Mouse (Mus musculus) intestine, postnatal 0 days (tissue): Measurements from ENCODE around the gene Hdac4. TPM values are rescaled to one million over a fixed set of nuclear protein-coding genes. Genes with fewer than 3 reads are reported as not detected.

Source experiments
- ATAC-seq: fragments of 200-750 bp; cut with Nextera tagmentation; 2 replicates; pipeline ENCODE4 v1.8.0; 2017; ENCODE audit warnings: mild to moderate bottlenecking, moderate TSS enrichment, moderate library complexity
- H3K27ac ChIP-seq: fragments of 300-500 bp; sonication (generic); 2 replicates; pipeline ENCODE4 v1.5.1; 2014; ENCODE audit warnings: mild to moderate bottlenecking, low read depth, low read length, moderate library complexity
- H3K27me3 ChIP-seq: fragments of 300-500 bp; sonication (generic); replicated peaks from 2 replicates; pipeline ENCODE4 v1.6.1; 2014; ENCODE audit warnings: low read length, mixed read lengths; ENCODE audit not compliant: control insufficient read depth, insufficient read depth
- H3K36me3 ChIP-seq: fragments of 300-500 bp; sonication (generic); 2 replicates; pipeline ENCODE4 v1.6.1; 2014; ENCODE audit warnings: mild to moderate bottlenecking, moderate library complexity; ENCODE audit not compliant: control insufficient read depth, insufficient read depth
- H3K4me1 ChIP-seq: fragments of 300-500 bp; sonication (generic); replicated peaks from 2 replicates; pipeline ENCODE4 v1.6.1; 2014; ENCODE audit warnings: antibody characterized with exemption, low read length, mixed read lengths; ENCODE audit not compliant: control insufficient read depth, insufficient read depth
- H3K4me2 ChIP-seq: fragments of 300-500 bp; sonication (generic); replicated peaks from 2 replicates; pipeline ENCODE4 v1.6.1; 2014; ENCODE audit warnings: low read depth, mild to moderate bottlenecking, moderate library complexity
- H3K4me3 ChIP-seq: fragments of 300-500 bp; sonication (generic); 2 replicates; pipeline ENCODE4 v1.5.1; 2014; ENCODE audit warnings: low read depth, low read length
- H3K9ac ChIP-seq: fragments of 300-500 bp; sonication (generic); 2 replicates; pipeline ENCODE4 v1.6.1; 2014; ENCODE audit warnings: mild to moderate bottlenecking, low read depth, low read length
- H3K9me3 ChIP-seq: fragments of 300-500 bp; sonication (generic); 2 replicates; pipeline ENCODE4 v1.6.1; 2016; ENCODE audit warnings: mixed run types; ENCODE audit not compliant: control insufficient read depth
- CTCF ChIP-seq: sonication (generic); IDR thresholded peaks from 2 replicates; pipeline ENCODE4 v1.5.1; 2016; ENCODE audit warnings: low read depth, mild to moderate bottlenecking, control low read depth, antibody characterized with exemption, moderate library complexity
- WGBS: fragments of 180-500 bp; shearing (Covaris S2); extraction: QIAGEN DNeasy Blood & Tissue Kit; methylation state at CpG from one replicate; pipeline ENCODE4 v1.1.7; 2014; 5-methylcytosine and 5-hydroxymethylcytosine counted together
- polyA plus RNA-seq: library from polyadenylated mRNA; unstranded; fragments of >200 nt; fragmentation: Nextera tagmentation; extraction: Ambion mirVana; gene quantifications from 2 replicates; pipeline ENCODE4 v1.2.1, GENCODE M21; 2015

Hdac4 gene
- polyA plus RNA-seq, 1 experiment from 2014 or later: 6.7 TPM

DNA sequence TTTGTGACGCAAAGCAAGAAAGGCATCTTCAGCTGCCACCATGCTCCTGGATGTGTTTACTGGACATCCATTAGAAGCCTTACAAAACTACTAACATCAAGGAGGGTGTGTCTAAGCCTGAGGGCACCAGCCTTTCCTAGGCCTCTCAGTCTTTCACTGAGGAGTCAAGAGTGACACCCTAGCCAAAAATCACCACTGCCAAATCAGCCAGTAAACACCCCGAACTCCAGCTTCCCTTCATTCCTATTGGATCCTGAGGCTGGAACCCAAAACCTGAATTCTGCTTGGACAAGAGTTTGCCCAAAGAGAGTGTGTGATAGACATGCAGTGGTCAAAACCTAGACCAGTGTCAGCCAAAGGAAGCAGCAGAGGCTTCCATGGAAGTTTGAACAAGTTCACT, 87.5 kb downstream of the Hdac4 start:
- Histone ChIP-seq H3K4me1 (0 out of 2 replicates have a peak, but pooled peaks cover 6% of the 10 kb centered on the region), H3K27ac (no peak overlapping the region), H3K36me3 (no peaks in the 10 kb centered on the region), H3K27me3 (no peaks in the 10 kb centered on the region), H3K4me2 (no peak overlapping the region), H3K4me3 (no peak overlapping the region), H3K9me3 (no peaks in the 10 kb centered on the region), H3K9ac (no peak overlapping the region)
- WGBS: 98% methylated on average over 2 of the region's 2 CpGs
- ATAC-seq: no peak
- TF ChIP-seq CTCF: no peak

DNA sequence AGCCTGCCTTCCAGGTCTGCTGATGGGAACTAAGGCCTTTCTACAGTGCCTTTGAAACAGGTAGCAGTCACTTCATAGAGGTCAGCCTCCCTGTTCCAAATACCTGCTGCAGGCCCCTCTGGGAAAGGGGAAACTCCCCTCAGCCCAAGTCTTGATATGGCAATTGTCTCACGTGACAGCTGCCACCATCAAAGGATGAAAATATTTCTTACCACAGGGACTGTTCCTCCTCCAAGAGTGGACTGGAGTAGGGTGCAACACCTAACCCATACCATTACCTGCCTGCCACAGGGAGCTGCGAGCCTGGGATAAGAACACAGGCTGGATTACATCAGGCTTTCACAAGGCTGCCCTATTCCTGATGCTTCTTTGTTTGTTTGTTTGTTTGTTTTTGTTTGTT, 88.0 kb downstream of the Hdac4 start:
- no peak overlapping the region for H3K27ac ChIP-seq
- H3K4me1 ChIP-seq: 0 out of 2 replicates have a peak, but pooled peaks cover 3% of the 10 kb centered on the region
- WGBS: 79% methylated on average over 2 of the region's 2 CpGs
- no peaks in the 10 kb centered on the region for H3K27me3 ChIP-seq
- no peaks in the 10 kb centered on the region for H3K36me3 ChIP-seq
- no peak for TF ChIP-seq CTCF
- no peak overlapping the region for H3K9ac ChIP-seq
- H3K4me3 ChIP-seq: no peak overlapping the region
- ATAC-seq: no peak
- H3K9me3 ChIP-seq: no peaks in the 10 kb centered on the region
- H3K4me2 ChIP-seq: no peak overlapping the region

DNA sequence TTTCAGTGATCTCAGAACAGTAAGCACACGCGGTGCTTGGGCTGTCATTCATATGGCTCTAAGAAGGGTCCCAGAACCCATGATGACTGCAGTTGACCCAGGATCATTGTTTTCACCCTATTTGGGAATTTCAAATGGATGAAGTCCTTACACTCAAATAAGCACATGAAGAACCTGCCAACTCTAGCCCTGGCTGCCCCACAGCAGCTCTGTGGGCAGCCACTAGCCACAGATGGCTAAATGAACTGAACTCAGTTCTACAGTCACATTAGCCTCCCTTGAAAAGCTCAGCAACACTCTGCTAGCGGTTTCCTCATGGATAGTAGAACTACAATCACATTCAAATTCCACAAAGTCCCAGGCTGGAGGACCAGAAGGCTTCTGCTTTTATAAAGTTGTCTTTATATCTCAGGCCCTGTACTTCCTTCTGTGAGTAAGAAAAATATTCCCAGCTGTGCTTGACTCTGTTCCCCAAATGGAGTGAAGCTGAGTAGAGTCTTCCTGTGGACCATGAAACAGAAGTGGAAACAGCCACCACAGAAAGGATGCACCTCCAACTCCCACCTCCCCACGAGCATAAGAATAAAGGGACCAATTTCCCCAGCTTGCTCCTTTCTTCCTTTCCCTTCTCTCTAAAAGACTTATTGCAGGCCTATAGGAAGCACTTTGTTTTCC, 88.9 kb downstream of the Hdac4 start:
- Histone ChIP-seq H3K9me3 (no peaks in the 10 kb centered on the region), H3K27ac (no peak overlapping the region), H3K4me2 (no peak overlapping the region), H3K36me3 (no peaks in the 10 kb centered on the region), H3K27me3 (no peaks in the 10 kb centered on the region), H3K9ac (no peak overlapping the region), H3K4me1 (no peaks in the 10 kb centered on the region), H3K4me3 (no peak overlapping the region)
- 91% methylated on average over 4 of the region's 4 CpGs for WGBS
- no peak for TF ChIP-seq CTCF
- no peak for ATAC-seq

DNA sequence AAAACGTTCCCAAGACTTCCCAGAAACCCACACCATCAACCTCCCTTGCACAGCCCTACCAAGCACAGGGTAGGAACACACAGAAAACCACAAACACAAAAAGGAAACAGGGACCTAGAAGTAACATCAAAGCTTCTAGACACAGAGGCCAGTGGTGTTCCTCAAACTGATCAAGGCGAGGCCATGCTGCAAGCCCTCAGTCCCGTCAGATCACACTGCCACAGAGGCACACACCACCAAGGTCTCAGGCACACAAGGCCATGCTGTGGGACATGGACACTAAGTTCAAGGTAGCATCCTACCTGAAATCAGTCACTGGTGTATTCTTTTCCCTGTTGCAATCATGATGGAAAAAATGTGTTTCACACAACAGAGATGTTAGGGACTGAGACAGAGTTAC, 90.8 kb downstream of the Hdac4 start:
- no peak for ATAC-seq
- 64% methylated on average over 3 of the region's 3 CpGs for WGBS

DNA sequence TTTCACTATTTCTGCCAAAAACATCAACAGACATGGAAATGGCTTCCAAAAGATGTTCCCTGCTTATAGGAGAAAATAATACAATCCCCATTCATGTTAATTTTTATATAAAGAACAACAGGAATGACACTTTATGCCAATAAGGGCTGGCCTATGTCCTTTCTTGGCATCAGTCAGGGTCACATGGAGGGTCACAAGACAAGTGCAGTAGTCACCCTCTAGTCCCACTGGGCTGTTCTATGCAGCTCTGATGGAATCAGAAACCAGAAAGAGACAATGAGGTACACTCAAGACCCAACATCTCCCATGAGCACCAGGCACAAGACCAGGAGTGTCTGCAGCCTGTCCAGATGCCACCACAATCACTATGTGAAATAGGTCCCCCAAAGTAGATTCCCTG, 91.5 kb downstream of the Hdac4 start:
- H3K4me3 ChIP-seq: no peak overlapping the region
- no peak overlapping the region for H3K27ac ChIP-seq
- no peaks in the 10 kb centered on the region for H3K27me3 ChIP-seq
- no peaks in the 10 kb centered on the region for H3K9me3 ChIP-seq
- no peak overlapping the region for H3K9ac ChIP-seq
- no peak overlapping the region for H3K4me2 ChIP-seq
- H3K36me3 ChIP-seq: no peaks in the 10 kb centered on the region
- no peaks in the 10 kb centered on the region; the same call in 1 of the 2 replicates for H3K4me1 ChIP-seq
- no peak for TF ChIP-seq CTCF
- ATAC-seq: no peak

More for the DNA sequence above, 90.8 kb downstream of the Hdac4 start:
- Histone ChIP-seq H3K4me2 (no peak overlapping the region), H3K9ac (no peak overlapping the region), H3K4me3 (no peak overlapping the region), H3K27me3 (no peaks in the 10 kb centered on the region), H3K9me3 (no peaks in the 10 kb centered on the region), H3K36me3 (no peaks in the 10 kb centered on the region), H3K4me1 (no peaks in the 10 kb centered on the region; the same call in 1 of the 2 replicates), H3K27ac (no peak overlapping the region)
- no peak for TF ChIP-seq CTCF

DNA sequence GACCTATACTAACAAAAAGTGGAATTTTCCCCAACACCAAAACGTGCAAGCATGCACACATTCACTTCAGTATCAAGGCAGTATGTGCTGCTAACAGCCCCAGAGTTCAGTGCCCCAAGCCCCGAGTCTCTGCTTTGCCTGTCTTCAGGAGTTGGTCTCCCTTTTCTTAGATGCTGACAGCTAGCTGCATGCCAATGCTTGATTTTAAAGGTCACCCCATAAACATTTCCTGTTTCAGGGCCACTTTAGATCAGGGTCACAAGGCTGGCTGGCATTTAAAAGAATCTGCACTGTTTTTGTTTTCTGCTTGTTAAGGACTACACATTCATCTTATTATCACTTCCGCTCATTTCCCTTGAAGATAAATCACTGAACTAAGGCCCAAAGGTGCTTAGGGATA, 92.1 kb downstream of the Hdac4 start:
- Histone ChIP-seq H3K9me3 (no peaks in the 10 kb centered on the region), H3K4me2 (no peak overlapping the region), H3K27me3 (no peaks in the 10 kb centered on the region), H3K36me3 (no peaks in the 10 kb centered on the region), H3K4me3 (no peak overlapping the region), H3K27ac (no peak overlapping the region), H3K9ac (no peak overlapping the region), H3K4me1 (no peaks in the 10 kb centered on the region; the same call in 1 of the 2 replicates)
- no peak for TF ChIP-seq CTCF
- ATAC-seq: no peak
- 71% methylated on average over 3 of the region's 3 CpGs for WGBS
